Mouse (Mus musculus) thymus, adult 2 months (tissue): ENCODE results near the gene Islr2. TPM values are rescaled to one million over a fixed set of nuclear protein-coding genes. Genes with fewer than 3 reads are reported as not detected.
A peak's percentile ranks its signal among the peaks of the same experiment; 100 is the strongest.

ENCODE experiments used
- DNase-seq: peaks from one replicate; pipeline ENCODE4 v3.0.0; 2021
- H3K27ac ChIP-seq: fragments of 200-500 bp; 2 replicates; pipeline ENCODE4 v1.5.1; 2012; ENCODE audit warnings: low read length, control low read depth; ENCODE audit not compliant: control insufficient read depth, insufficient read depth
- H3K27me3 ChIP-seq: fragments of 200-500 bp; 2 replicates; pipeline ENCODE4 v1.6.1; 2012; ENCODE audit warnings: mild to moderate bottlenecking, low read length, moderate library complexity, mixed read lengths; ENCODE audit not compliant: control insufficient read depth, insufficient read depth
- H3K36me3 ChIP-seq: fragments of 200-500 bp; 2 replicates; pipeline ENCODE4 v1.6.1; 2012; ENCODE audit warnings: mild to moderate bottlenecking, low read length, moderate library complexity; ENCODE audit not compliant: control insufficient read depth, insufficient read depth
- H3K4me1 ChIP-seq: fragments of 200-500 bp; replicated peaks from 2 replicates; pipeline ENCODE4 v1.6.1; 2012; ENCODE audit warnings: low read length; ENCODE audit not compliant: control insufficient read depth, insufficient read depth
- H3K4me3 ChIP-seq: fragments of 200-500 bp; 2 replicates; pipeline ENCODE4 v1.5.1; 2012; ENCODE audit warnings: mild to moderate bottlenecking, low read length, control low read depth, moderate library complexity; ENCODE audit not compliant: control insufficient read depth, insufficient read depth
- CTCF ChIP-seq: fragments of 200-500 bp; IDR thresholded peaks from 2 replicates; pipeline ENCODE4 v1.5.1; 2012; ENCODE audit warnings: mild to moderate bottlenecking, control low read depth, low read length, moderate library complexity, borderline replicate concordance; ENCODE audit not compliant: control insufficient read depth, poor library complexity, insufficient read depth; ENCODE audit errors: extremely low read depth
- POLR2A ChIP-seq: fragments of 200-500 bp; IDR thresholded peaks from 2 replicates; pipeline ENCODE4 v1.6.1; 2012; ENCODE audit warnings: mild to moderate bottlenecking, low read length, control low read depth, moderate library complexity; ENCODE audit not compliant: control insufficient read depth, poor library complexity, insufficient read depth; ENCODE audit errors: extremely low read depth
- WGBS: fragments of 180-500 bp; shearing (Covaris S2); methylation state at CpG from one replicate; pipeline ENCODE4 v1.1.7; 2018; 5-methylcytosine and 5-hydroxymethylcytosine counted together
- polyA plus RNA-seq: library from polyadenylated mRNA; depleted of rRNA; stranded (reverse); fragments of >200 nt; gene quantifications from 2 replicates; pipeline ENCODE4 v1.2.3, GENCODE M21; 2012; rRNA removed

Islr2 gene
- polyA plus RNA-seq, 1 experiment: 0.50 TPM

GRCm38 (mm10) chr9:58153095-58153494 is 51.0 kb downstream of the Islr2 start:
- Histone ChIP-seq H3K27ac (no peak overlapping the region), H3K4me1 (no peaks in the 10 kb centered on the region), H3K27me3 (no peaks in the 10 kb centered on the region), H3K4me3 (no peak overlapping the region), H3K36me3 (no peaks in the 10 kb centered on the region)
- 80% methylated on average over 3 of the region's 3 CpGs for WGBS
- TF ChIP-seq CTCF (no peak), POLR2A (no peak)
- DNase-seq: no peak

- H3K4me3 ChIP-seq: no peak overlapping the region
- TF ChIP-seq POLR2A (no peak), CTCF (no peak)
- no peak overlapping the region for H3K27ac ChIP-seq
- 76% methylated on average over 4 of the region's 4 CpGs for WGBS
- DNase-seq: peak; percentile 23
- H3K27me3 ChIP-seq: no peaks in the 10 kb centered on the region
- no peaks in the 10 kb centered on the region for H3K4me1 ChIP-seq
- H3K36me3 ChIP-seq: no peaks in the 10 kb centered on the region
Observed at GRCm38 (mm10) chr9:58150733-58151361, 53.3 kb downstream of the Islr2 start.

- Histone ChIP-seq H3K4me1 (no peaks in the 10 kb centered on the region), H3K4me3 (no peak overlapping the region), H3K36me3 (no peaks in the 10 kb centered on the region), H3K27me3 (no peaks in the 10 kb centered on the region), H3K27ac (no peak overlapping the region)
- DNase-seq: no peak
- TF ChIP-seq POLR2A (no peak), CTCF (no peak)
- 66% methylated on average over 2 of the region's 2 CpGs for WGBS
Observed at GRCm38 (mm10) chr9:58148806-58149205, 55.3 kb downstream of the Islr2 start.

Other genes starting within 250 kb of the Islr2 start
- 0.84 and 1.3 TPM in 2 replicates for gene Cyp11a1, start 197.9 kb downstream of the Islr2 start, polyA plus RNA-seq
- gene Stra6, start 140.5 kb downstream of the Islr2 start, polyA plus RNA-seq: 5.2 and 6.1 TPM in 2 replicates
- gene Ccdc33, start 85.5 kb downstream of the Islr2 start, polyA plus RNA-seq: 0.94 and 1.2 TPM in 2 replicates
- gene Islr, start within 50 bp of the Islr2 start, polyA plus RNA-seq: 25.3 and 32.2 TPM in 2 replicates
- 74.1 and 83.0 TPM in 2 replicates for gene Pml, start 45.5 kb upstream of the Islr2 start, polyA plus RNA-seq
- 67.4 and 71.5 TPM in 2 replicates for gene Stoml1, start 48.8 kb upstream of the Islr2 start, polyA plus RNA-seq
- gene Loxl1, start 108.9 kb upstream of the Islr2 start, polyA plus RNA-seq: 12.5 and 19.0 TPM in 2 replicates
- not detected in 2 replicates for gene Tbc1d21, start 166.1 kb upstream of the Islr2 start, polyA plus RNA-seq